ENCODE assay signal across 8 mouse cellular contexts in genomic region chr14:21499011-21499581, GRCm38 (mm10). TPM values are rescaled to one million over a fixed set of nuclear protein-coding genes. Genes with fewer than 3 reads are reported as not detected.
DNase-seq lines count a peak whose midpoint lies in the region; ATAC-seq and TF ChIP-seq lines count a peak whose summit lies in the region.

No protein-coding gene starts in this region.

- H3K4me2 ChIP-seq in heart, embryonic 14.5 days (ENCODE audit: low read length): peak overlapping the region; percentile 68
- H3K4me2 ChIP-seq in liver, postnatal 0 days (ENCODE audit: low read depth, low read length): peak overlapping the region; percentile 98

- TF ChIP-seq POLR2A in cortical plate, adult 2 months (IDR thresholded peaks at IDR 0.05; ENCODE audit: extremely low read depth, insufficient read depth, low read length): peak; percentile 20; the same call in 1 of the 2 replicates
- TF ChIP-seq POLR2A in olfactory bulb, adult 2 months (IDR thresholded peaks at IDR 0.05; ENCODE audit: insufficient read depth, low read depth, low read length): no peak; the same call in 1 of the 2 replicates

- TF ChIP-seq EP300 in liver, postnatal 0 days (IDR thresholded peaks at IDR 0.05; ENCODE audit: low read depth): no peak

- H3K4me1 ChIP-seq in cortical plate, adult 2 months (ENCODE audit: control insufficient read depth, insufficient read depth, low read length): peaks cover 4% of the 10 kb centered on the region
- peaks cover 13 to 33% of the 10 kb centered on the region in 2 experiments for H3K4me1 ChIP-seq in heart, embryonic 14.5 days (ENCODE audit: control insufficient read depth in 2 of 2, insufficient read depth in 2 of 2, low read length in 2 of 2)
- peaks cover 14% of the 10 kb centered on the region for H3K4me1 ChIP-seq in liver, postnatal 0 days (ENCODE audit: insufficient read depth)
- H3K4me1 ChIP-seq in olfactory bulb, adult 2 months (ENCODE audit: control insufficient read depth, insufficient read depth, low read length): peaks cover 6% of the 10 kb centered on the region

- peak overlapping the region; percentile 96 for H3K27ac ChIP-seq in cortical plate, adult 2 months (ENCODE audit: insufficient read depth, low read length)
- H3K27ac ChIP-seq in heart, embryonic 14.5 days (replicated peaks in 1 of 2; ENCODE audit: control insufficient read depth in 1 of 2, insufficient read depth in 1 of 2, low read depth in 2 of 2, low read length in 2 of 2): peak overlapping the region; percentile 88 to 98
- H3K27ac ChIP-seq in liver, postnatal 0 days (ENCODE audit: low read depth): 0 out of 2 replicates have a peak overlapping the region, but pooled peaks have one; percentile 86
- peak overlapping the region; percentile 97 for H3K27ac ChIP-seq in olfactory bulb, adult 2 months (ENCODE audit: insufficient read depth, low read depth, low read length)

- WGBS in heart, embryonic 14.5 days: under 1% methylated on average over 31 of the region's 33 CpGs
- 1% methylated on average over 30 of the region's 33 CpGs for WGBS in liver, postnatal 0 days (ENCODE audit: insufficient replicate concordance)
- WGBS in olfactory bulb, adult 2 months: 0% methylated on average over 33 of the region's 33 CpGs

- no peak for TF ChIP-seq CTCF in cortical plate, adult 2 months (IDR thresholded peaks at IDR 0.05; ENCODE audit: extremely low read depth, insufficient read depth, low read length)
- TF ChIP-seq CTCF in liver, postnatal 0 days (IDR thresholded peaks at IDR 0.05; ENCODE audit: low read depth): 0 out of 2 replicates have a peak, but pooled peaks have one; percentile 7
- no peak for TF ChIP-seq CTCF in olfactory bulb, adult 2 months (IDR thresholded peaks at IDR 0.05; ENCODE audit: insufficient read depth, low read depth, low read length)

- no peaks in the 10 kb centered on the region for H3K9me3 ChIP-seq in heart, embryonic 14.5 days (ENCODE audit: control insufficient read depth, low read length)
- no peaks in the 10 kb centered on the region for H3K9me3 ChIP-seq in liver, postnatal 0 days (ENCODE audit: low read length)

- ATAC-seq in heart, embryonic 14.5 days (ENCODE audit: insufficient number of reproducible peaks, insufficient read depth, low FRiP score, low read depth): no peak
- no peak for ATAC-seq in liver, postnatal 0 days

- peak; percentile 53 for DNase-seq in layer of hippocampus, adult 11-12 months (ENCODE audit: low spot score)
- no peak for DNase-seq in layer of hippocampus, adult 9-10 months (ENCODE audit: low spot score)
- DNase-seq in kidney, postnatal 14 days: peak; percentile 28
- no peak for DNase-seq in liver, postnatal 0 days
- peak; percentile 15 to 30 for DNase-seq in urinary bladder, postnatal 36 days (ENCODE audit: low spot score in 2 of 2)

- H3K9ac ChIP-seq in heart, embryonic 14.5 days (ENCODE audit: low read length): peak overlapping the region; percentile 95
- peak overlapping the region; percentile 74 for H3K9ac ChIP-seq in liver, postnatal 0 days (replicated peaks)

- no peaks in the 10 kb centered on the region for H3K27me3 ChIP-seq in heart, embryonic 14.5 days (ENCODE audit: control insufficient read depth, insufficient read depth, low read length)
- no peaks in the 10 kb centered on the region for H3K27me3 ChIP-seq in liver, postnatal 0 days (ENCODE audit: insufficient read depth, low read length)

- peak overlapping the region; percentile 95 for H3K4me3 ChIP-seq in cortical plate, adult 2 months (ENCODE audit: insufficient read depth, low read length)
- H3K4me3 ChIP-seq in heart, embryonic 14.5 days (ENCODE audit: control insufficient read depth in 1 of 2, insufficient read depth in 1 of 2, low read depth in 1 of 2, low read length in 2 of 2): peak overlapping the region; percentile 83 to 85
- H3K4me3 ChIP-seq in liver, postnatal 0 days (ENCODE audit: low read depth, low read length): peak overlapping the region; percentile 76
- peak overlapping the region; percentile 99 for H3K4me3 ChIP-seq in olfactory bulb, adult 2 months (ENCODE audit: insufficient read depth, low read depth, low read length)

- H3K36me3 ChIP-seq in heart, embryonic 14.5 days (ENCODE audit: control insufficient read depth, insufficient read depth, low read length): 0 out of 2 replicates have a peak, but pooled peaks cover 6% of the 10 kb centered on the region
- no peaks in the 10 kb centered on the region for H3K36me3 ChIP-seq in liver, postnatal 0 days (replicated peaks; ENCODE audit: insufficient read depth, low read length)

RNA-seq across cellular contexts. Expression of gene Kat6b, which starts 17.9 kb away (rescaled TPM):
- 26.2 and 26.3 TPM in 2 replicates for polyA plus RNA-seq in cortical plate, adult 2 months (2012; rRNA removed)
- 13.4 and 18.5 TPM in 2 replicates for polyA plus RNA-seq in heart, embryonic 14.5 days (2014; fragmentation: Nextera tagmentation; extraction: Ambion mirVana)
- 1.1 and 1.5 TPM in 2 replicates for polyA plus RNA-seq in liver, postnatal 0 days (2015; fragmentation: Nextera tagmentation; extraction: Ambion mirVana)
- polyA plus RNA-seq in olfactory bulb, adult 2 months (2012; ENCODE audit: insufficient read depth, insufficient read length, low replicate concordance, missing spikeins): 124 and 135 TPM in 2 replicates

Comparison
In these comparisons a context has a peak if more than half of its experiments do, and no peak if none do; other contexts are left out.
1. DNase-seq: peak in layer of hippocampus, adult 11-12 months (single experiment), kidney, postnatal 14 days (single experiment) and urinary bladder, postnatal 36 days (2 of 2); none in layer of hippocampus, adult 9-10 months (single experiment) and liver, postnatal 0 days (single experiment).
2. Peak in every context shown above with its lines, with median percentiles within 50 percentile points of each other: H3K27ac ChIP-seq and H3K4me3 ChIP-seq.